Mouse (Mus musculus): ENCODE measurements at regions not wholly inside any gene's neighbourhood (a gene's known extent, or its start where the extent isn't known, plus 50 kb on each side); places are given as distances from the start of the nearest gene placed in this dataset.

DNA sequence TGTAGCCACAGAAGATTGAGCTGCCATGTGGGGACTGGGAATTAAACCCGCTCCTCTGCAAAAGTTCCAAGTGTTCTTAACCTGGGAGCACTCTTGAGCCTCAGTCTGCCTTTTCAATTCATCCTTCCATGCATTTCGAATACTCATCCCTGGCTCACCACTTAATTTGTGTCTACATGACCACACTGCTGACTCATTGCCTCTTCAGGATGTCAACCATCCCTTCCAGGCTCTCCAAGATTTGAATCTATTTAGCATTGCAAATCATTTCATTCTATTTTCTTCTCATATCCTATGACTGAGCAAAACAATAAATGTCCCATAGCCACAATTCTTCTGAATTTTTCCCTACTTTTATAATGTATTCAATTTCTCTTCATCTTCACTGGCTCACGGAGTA, 420.4 kb upstream of the Nox3 start:
- H3K36me3 ChIP-seq (replicated peaks; ENCODE audit: low read length), result no peaks in the 10 kb centered on the region
- TF ChIP-seq GATA1 (IDR thresholded peaks at IDR 0.05; ENCODE audit: borderline replicate concordance, low read length) (no peak), FLI1 (IDR thresholded peaks at IDR 0.05; ENCODE audit: low read length) (no peak)
- no peak overlapping the region for H3K4me3 ChIP-seq (replicated peaks)
- H3K9me3 ChIP-seq, result 0 out of 2 replicates have a peak, but pooled peaks cover 9% of the 10 kb centered on the region
- peaks cover 4% of the 10 kb centered on the region; the same call in 1 of the 2 replicates for H3K4me1 ChIP-seq
- H3K27me3 ChIP-seq (replicated peaks), result no peaks in the 10 kb centered on the region

DNA sequence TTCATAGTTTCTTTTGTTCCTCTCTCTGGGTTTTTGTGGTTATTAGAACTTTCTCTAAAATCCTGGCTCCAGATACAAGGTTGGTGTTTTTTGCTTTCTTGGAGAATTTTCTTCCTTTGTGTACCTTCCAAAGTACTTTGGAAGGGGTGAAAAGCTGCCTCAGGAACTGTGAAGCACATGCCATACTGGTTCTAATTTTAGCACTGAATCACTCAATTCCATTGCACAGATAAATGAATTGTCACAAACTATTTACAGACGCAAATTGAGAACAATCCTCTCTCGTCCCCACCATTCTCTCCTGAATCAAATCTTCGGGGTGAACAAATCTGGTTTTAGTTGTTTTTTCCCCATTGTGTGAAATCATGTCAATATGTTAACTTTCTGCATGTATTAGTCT, 437.6 kb upstream of the Nox3 start:
- H3K4me1 ChIP-seq, result no peaks in the 10 kb centered on the region
- H3K27me3 ChIP-seq (replicated peaks), result no peaks in the 10 kb centered on the region
- no peaks in the 10 kb centered on the region for H3K36me3 ChIP-seq (replicated peaks; ENCODE audit: low read length)
- peaks cover 4% of the 10 kb centered on the region; the same call in 1 of the 2 replicates for H3K9me3 ChIP-seq
- H3K4me3 ChIP-seq (replicated peaks), result no peak overlapping the region
- TF ChIP-seq FLI1 (IDR thresholded peaks at IDR 0.05; ENCODE audit: low read length) (no peak), GATA1 (IDR thresholded peaks at IDR 0.05; ENCODE audit: borderline replicate concordance, low read length) (no peak)

DNA sequence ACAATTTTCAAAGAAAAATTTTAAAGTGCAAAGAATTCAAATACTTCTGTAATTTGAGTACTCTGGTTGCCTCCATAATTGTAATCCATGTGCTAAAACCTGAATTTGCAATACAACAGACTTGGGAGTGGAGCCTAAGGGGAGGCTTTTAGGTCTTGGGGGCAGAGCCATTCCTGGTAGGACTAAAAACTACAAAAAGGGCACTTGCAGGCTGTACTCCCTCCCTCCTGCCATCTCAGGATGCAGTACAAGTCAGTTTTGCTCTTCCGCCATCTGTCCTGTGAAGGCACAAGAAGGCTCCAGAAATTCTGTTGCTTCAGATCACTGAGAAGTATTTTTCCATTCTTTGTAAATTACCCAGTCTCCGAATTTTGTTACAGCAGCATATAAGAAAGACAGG, 467.4 kb upstream of the Nox3 start:
- H3K4me1 ChIP-seq, result no peaks in the 10 kb centered on the region
- H3K4me3 ChIP-seq (replicated peaks), result no peak overlapping the region
- H3K9me3 ChIP-seq, result no peaks in the 10 kb centered on the region
- H3K36me3 ChIP-seq (replicated peaks; ENCODE audit: low read length), result no peaks in the 10 kb centered on the region
- no peaks in the 10 kb centered on the region for H3K27me3 ChIP-seq (replicated peaks)
- TF ChIP-seq FLI1 (IDR thresholded peaks at IDR 0.05; ENCODE audit: low read length), result no peak
- TF ChIP-seq GATA1 (IDR thresholded peaks at IDR 0.05; ENCODE audit: borderline replicate concordance, low read length), result no peak

DNA sequence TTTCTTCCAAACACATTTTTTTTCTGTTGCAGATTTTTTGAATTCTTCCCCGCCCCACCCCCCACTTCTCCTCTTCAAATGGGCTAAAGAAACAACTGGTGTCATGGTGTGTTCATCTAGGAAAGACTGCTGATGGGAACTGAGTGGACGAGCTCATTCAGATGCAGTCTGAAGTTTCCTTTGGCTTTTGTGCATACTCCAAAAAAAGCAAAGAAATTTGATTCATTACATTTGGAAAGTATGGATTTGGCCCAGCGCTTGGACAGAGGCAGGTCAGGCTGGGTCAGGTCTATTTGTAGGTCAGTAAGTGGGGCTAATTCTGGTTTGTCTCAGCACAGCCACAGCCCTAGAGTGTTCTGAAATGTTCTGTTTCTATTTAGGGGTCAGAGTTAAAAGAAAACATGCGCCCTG, 477.9 kb upstream of the Nox3 start:
- Histone ChIP-seq H3K27me3 (replicated peaks) (no peaks in the 10 kb centered on the region), H3K36me3 (replicated peaks; ENCODE audit: low read length) (no peaks in the 10 kb centered on the region), H3K9me3 (no peaks in the 10 kb centered on the region), H3K4me1 (peaks cover 4% of the 10 kb centered on the region; the same call in 1 of the 2 replicates), H3K4me3 (replicated peaks) (no peak overlapping the region)
- TF ChIP-seq GATA1 (IDR thresholded peaks at IDR 0.05; ENCODE audit: borderline replicate concordance, low read length) (no peak), FLI1 (IDR thresholded peaks at IDR 0.05; ENCODE audit: low read length) (no peak)

DNA sequence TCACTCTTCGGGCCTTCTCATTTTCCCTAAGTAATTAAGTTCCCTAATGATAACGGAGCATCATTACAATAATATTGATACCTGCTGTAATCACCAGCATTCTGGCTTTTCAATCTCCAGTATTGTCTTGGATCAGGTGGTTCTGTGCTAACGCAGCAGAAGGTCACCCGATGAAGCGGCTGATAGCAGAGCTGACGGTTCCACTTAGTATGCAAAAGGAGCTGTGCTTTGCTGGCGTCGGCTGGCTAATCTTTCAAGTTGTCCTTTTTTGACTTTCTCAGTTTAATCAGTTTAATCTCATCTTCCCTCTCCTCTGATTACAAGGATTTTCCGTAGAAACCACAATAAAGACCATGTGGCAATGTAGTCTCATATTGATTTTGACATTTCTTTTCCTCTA, 478.9 kb upstream of the Nox3 start:
- no peaks in the 10 kb centered on the region for H3K27me3 ChIP-seq (replicated peaks)
- no peaks in the 10 kb centered on the region for H3K9me3 ChIP-seq
- TF ChIP-seq GATA1 (IDR thresholded peaks at IDR 0.05; ENCODE audit: borderline replicate concordance, low read length) (no peak), FLI1 (IDR thresholded peaks at IDR 0.05; ENCODE audit: low read length) (no peak)
- H3K4me1 ChIP-seq, result peaks cover 4% of the 10 kb centered on the region; the same call in 1 of the 2 replicates
- H3K4me3 ChIP-seq (replicated peaks), result no peak overlapping the region
- no peaks in the 10 kb centered on the region for H3K36me3 ChIP-seq (replicated peaks; ENCODE audit: low read length)

DNA sequence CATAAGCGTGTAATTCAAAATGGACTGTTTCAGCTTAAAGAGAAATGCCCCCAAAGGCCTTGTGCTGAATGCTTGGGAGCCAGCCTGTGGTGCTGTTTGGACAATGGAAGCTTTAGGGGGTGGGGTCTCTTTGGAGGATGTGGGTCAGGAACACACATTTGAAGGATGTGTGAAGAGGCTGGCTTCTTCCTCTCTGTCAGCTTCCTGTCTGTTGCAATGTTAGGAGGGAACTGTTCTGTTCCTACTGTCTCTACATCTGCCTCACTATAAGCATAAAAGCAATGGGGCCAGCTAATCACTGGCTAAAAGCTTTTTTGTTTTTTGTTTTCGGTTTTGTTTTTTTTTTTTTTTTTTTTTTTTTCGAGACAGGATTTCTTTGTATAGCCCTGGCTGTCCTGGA, 480.5 kb upstream of the Nox3 start:
- Histone ChIP-seq H3K27me3 (replicated peaks) (no peaks in the 10 kb centered on the region), H3K4me1 (peaks cover 4% of the 10 kb centered on the region; the same call in 1 of the 2 replicates), H3K36me3 (replicated peaks; ENCODE audit: low read length) (no peaks in the 10 kb centered on the region), H3K4me3 (replicated peaks) (no peak overlapping the region), H3K9me3 (no peaks in the 10 kb centered on the region)
- TF ChIP-seq FLI1 (IDR thresholded peaks at IDR 0.05; ENCODE audit: low read length), result no peak
- no peak for TF ChIP-seq GATA1 (IDR thresholded peaks at IDR 0.05; ENCODE audit: borderline replicate concordance, low read length)

DNA sequence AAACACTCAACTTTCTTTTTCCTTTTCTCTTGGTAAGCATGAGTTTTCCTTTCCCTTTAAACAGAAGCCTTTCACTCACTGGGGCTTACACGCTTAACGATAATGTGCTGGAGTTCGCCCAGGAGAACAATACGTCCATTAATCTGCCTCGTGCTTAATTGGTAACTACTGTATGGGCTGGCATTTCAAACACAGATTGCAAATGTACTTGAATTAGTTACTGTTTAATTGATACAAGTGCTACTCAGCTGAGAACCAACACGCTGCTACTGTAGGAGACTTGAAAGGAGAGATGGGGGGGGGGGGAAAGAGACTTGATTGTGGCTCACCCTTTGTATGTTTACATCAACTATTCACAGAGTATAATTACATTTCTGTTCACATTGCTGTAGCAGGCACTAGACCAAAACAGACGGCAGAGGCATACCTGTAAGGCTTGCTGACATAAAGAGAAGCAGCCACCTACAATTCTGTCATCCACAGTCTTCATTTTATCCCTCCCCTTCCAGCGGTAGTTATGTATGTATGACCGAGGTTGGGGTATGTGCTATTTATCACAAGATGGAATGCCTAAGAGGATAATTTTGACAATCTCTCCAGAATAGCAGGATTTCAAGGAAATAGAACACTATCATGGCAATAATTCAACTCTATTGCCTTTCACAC, 481.6 kb upstream of the Nox3 start:
- H3K36me3 ChIP-seq (replicated peaks; ENCODE audit: low read length), result no peaks in the 10 kb centered on the region
- no peaks in the 10 kb centered on the region for H3K9me3 ChIP-seq
- H3K4me1 ChIP-seq, result peaks cover 4% of the 10 kb centered on the region; the same call in 1 of the 2 replicates
- no peaks in the 10 kb centered on the region for H3K27me3 ChIP-seq (replicated peaks)
- H3K4me3 ChIP-seq (replicated peaks), result no peak overlapping the region
- TF ChIP-seq FLI1 (IDR thresholded peaks at IDR 0.05; ENCODE audit: low read length), result no peak
- no peak for TF ChIP-seq GATA1 (IDR thresholded peaks at IDR 0.05; ENCODE audit: borderline replicate concordance, low read length)

DNA sequence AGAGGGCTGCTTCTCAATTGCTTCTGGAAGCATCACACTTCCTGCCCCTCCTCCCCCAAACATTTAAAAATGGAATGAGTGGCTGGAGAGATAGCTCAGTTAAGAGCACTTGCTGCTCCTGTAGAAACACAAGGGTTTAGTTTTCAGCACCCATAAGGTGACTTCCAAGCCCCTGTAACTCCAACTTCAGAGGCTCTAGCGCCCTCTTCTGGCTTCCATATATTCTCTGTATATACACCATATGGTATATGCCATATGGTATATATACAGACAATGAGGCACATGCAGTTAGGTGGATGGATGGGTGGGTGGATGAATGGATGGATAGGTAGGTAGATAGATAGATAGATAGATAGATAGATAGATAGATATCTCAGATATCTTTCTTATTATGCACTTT, 483.2 kb upstream of the Nox3 start:
- Histone ChIP-seq H3K4me1 (peaks cover 4% of the 10 kb centered on the region; the same call in 1 of the 2 replicates), H3K4me3 (replicated peaks) (no peak overlapping the region), H3K36me3 (replicated peaks; ENCODE audit: low read length) (no peaks in the 10 kb centered on the region), H3K9me3 (no peaks in the 10 kb centered on the region), H3K27me3 (replicated peaks) (no peaks in the 10 kb centered on the region)
- TF ChIP-seq FLI1 (IDR thresholded peaks at IDR 0.05; ENCODE audit: low read length), result no peak
- TF ChIP-seq GATA1 (IDR thresholded peaks at IDR 0.05; ENCODE audit: borderline replicate concordance, low read length), result no peak

DNA sequence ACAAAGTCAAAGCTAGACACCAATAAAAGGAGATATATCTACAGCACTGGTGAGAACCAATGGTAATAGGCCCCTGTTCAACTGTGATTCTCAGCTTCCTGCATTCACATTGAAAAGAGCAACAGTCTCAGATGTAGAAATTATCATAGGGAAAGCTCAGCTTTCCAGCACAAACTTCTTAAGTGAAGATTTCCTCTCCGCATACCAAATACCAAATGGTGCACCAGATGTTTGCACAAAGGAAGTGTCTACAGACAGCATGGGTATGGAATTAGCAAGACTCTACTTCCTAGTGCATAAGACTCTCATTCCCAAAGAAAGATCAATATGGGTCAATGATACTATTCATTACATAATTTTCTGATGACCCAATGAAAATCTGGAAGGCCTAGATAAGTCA, 486.0 kb upstream of the Nox3 start:
- Histone ChIP-seq H3K4me1 (no peaks in the 10 kb centered on the region), H3K9me3 (no peaks in the 10 kb centered on the region), H3K4me3 (replicated peaks) (no peak overlapping the region), H3K36me3 (replicated peaks; ENCODE audit: low read length) (no peaks in the 10 kb centered on the region), H3K27me3 (replicated peaks) (no peaks in the 10 kb centered on the region)
- TF ChIP-seq GATA1 (IDR thresholded peaks at IDR 0.05; ENCODE audit: borderline replicate concordance, low read length) (no peak), FLI1 (IDR thresholded peaks at IDR 0.05; ENCODE audit: low read length) (no peak)

DNA sequence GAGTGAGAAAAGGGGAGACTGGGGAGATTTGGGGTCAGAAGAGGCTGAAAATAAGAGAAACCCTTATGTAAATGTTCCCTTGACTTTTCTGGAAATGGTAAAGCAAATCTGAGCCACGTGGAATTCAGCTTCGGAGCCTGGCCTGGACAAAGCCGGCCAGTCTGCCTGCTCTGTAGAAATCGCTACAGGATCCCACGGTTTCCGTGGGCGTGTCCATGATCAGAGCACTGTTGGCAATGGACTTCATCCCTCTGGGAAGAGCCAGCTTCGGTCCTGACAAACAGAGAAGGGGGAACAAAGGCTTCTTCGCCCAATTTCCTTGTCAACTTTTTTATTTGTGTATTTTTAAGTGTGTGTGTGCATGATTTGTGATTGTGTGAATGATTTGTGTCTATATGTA, 490.7 kb upstream of the Nox3 start:
- Histone ChIP-seq H3K36me3 (replicated peaks; ENCODE audit: low read length) (no peaks in the 10 kb centered on the region), H3K9me3 (no peaks in the 10 kb centered on the region), H3K27me3 (replicated peaks) (no peaks in the 10 kb centered on the region), H3K4me1 (peaks cover 7% of the 10 kb centered on the region; the same call in 1 of the 2 replicates), H3K4me3 (replicated peaks) (no peak overlapping the region)
- TF ChIP-seq GATA1 (IDR thresholded peaks at IDR 0.05; ENCODE audit: borderline replicate concordance, low read length) (no peak), FLI1 (IDR thresholded peaks at IDR 0.05; ENCODE audit: low read length) (no peak)
